Mouse (Mus musculus) embryonic facial prominence, embryonic 11.5 days (tissue): ENCODE results near the gene A930004D18Rik. TPM values are rescaled to one million over a fixed set of nuclear protein-coding genes. Genes with fewer than 3 reads are reported as not detected.
A peak's percentile ranks its signal among the peaks of the same experiment; 100 is the strongest.

Experiments
- ATAC-seq: fragments of 200-750 bp; cut with Nextera tagmentation; replicated peaks from 2 replicates; pipeline ENCODE4 v1.8.0; 2017; ENCODE audit warnings: low read depth; ENCODE audit not compliant: insufficient number of reproducible peaks, low FRiP score, low TSS enrichment
- DNase-seq: peaks from one replicate; pipeline ENCODE4 v3.0.0-alpha.2; 2015; ENCODE audit warnings: low spot score
- H3K27ac ChIP-seq: fragments of 300-500 bp; sonication (generic); replicated peaks from 2 replicates; pipeline ENCODE4 v1.5.1; 2014; ENCODE audit warnings: mild to moderate bottlenecking, low read depth, low read length, control low read depth
- H3K27me3 ChIP-seq: fragments of 300-500 bp; sonication (generic); 2 replicates; pipeline ENCODE4 v1.6.1; 2014; ENCODE audit warnings: mild to moderate bottlenecking, low read length, moderate library complexity, mixed read lengths; ENCODE audit not compliant: control insufficient read depth, insufficient read depth
- H3K36me3 ChIP-seq: fragments of 300-500 bp; sonication (generic); replicated peaks from 2 replicates; pipeline ENCODE4 v1.6.1; 2014; ENCODE audit warnings: low read depth, mild to moderate bottlenecking, low read length, moderate library complexity, mixed read lengths; ENCODE audit not compliant: control insufficient read depth, insufficient read depth
- H3K4me1 ChIP-seq: fragments of 300-500 bp; sonication (generic); 2 replicates; pipeline ENCODE4 v1.6.1; 2014; ENCODE audit warnings: low read length, mixed read lengths; ENCODE audit not compliant: control insufficient read depth, insufficient read depth
- H3K4me2 ChIP-seq: fragments of 300-500 bp; sonication (generic); 2 replicates; pipeline ENCODE4 v1.6.1; 2014; ENCODE audit warnings: low read depth, mild to moderate bottlenecking, control low read depth, low read length, moderate library complexity
- H3K4me3 ChIP-seq: fragments of 300-500 bp; sonication (generic); 2 replicates; pipeline ENCODE4 v1.5.1; 2014; ENCODE audit warnings: low read depth, low read length, control low read depth
- H3K9ac ChIP-seq: fragments of 300-500 bp; sonication (generic); replicated peaks from 2 replicates; pipeline ENCODE4 v1.6.1; 2014; ENCODE audit warnings: mild to moderate bottlenecking, control low read depth, low read length
- H3K9me3 ChIP-seq: fragments of 300-500 bp; sonication (generic); replicated peaks from 2 replicates; pipeline ENCODE4 v1.6.1; 2016; ENCODE audit warnings: mild to moderate bottlenecking, low read length, inconsistent platforms, mixed read lengths; ENCODE audit not compliant: control insufficient read depth
- WGBS: fragments of 180-500 bp; shearing (Covaris S2); extraction: QIAGEN DNeasy Blood & Tissue Kit; methylation state at CpG from one replicate; pipeline ENCODE4 v1.1.7; 2014; 5-methylcytosine and 5-hydroxymethylcytosine counted together
- polyA plus RNA-seq: library from polyadenylated mRNA; unstranded; fragments of >200 nt; fragmentation: Nextera tagmentation; extraction: Ambion mirVana; gene quantifications from 2 replicates; pipeline ENCODE4 v1.2.1, GENCODE M21; 2014

The A930004D18Rik gene
- polyA plus RNA-seq, 1 experiment from 2014 or later: 9.2 TPM

- ATAC-seq: peak; percentile 26; the same call in 1 of the 2 replicates
- no peaks in the 10 kb centered on the region for H3K36me3 ChIP-seq
- H3K4me3 ChIP-seq: peak overlapping the region; percentile 39
- no peaks in the 10 kb centered on the region for H3K27me3 ChIP-seq
- H3K9me3 ChIP-seq: no peaks in the 10 kb centered on the region
- peak overlapping the region; percentile 91 for H3K4me2 ChIP-seq
- peak overlapping the region; percentile 43; the same call in 1 of the 2 replicates for H3K27ac ChIP-seq
- peak; percentile 93 for DNase-seq
- peak overlapping the region; percentile 84 for H3K9ac ChIP-seq
- under 1% methylated on average over 34 of the region's 34 CpGs for WGBS
- H3K4me1 ChIP-seq: peaks cover 8% of the 10 kb centered on the region
Measured at GRCm38 (mm10) chr2:18031831-18032537, 5.6 kb downstream of the A930004D18Rik start.

GRCm38 (mm10) chr2:18031271-18031821 lies 6.2 kb downstream of the A930004D18Rik start:
- Histone ChIP-seq H3K9ac (peak overlapping the region; percentile 84), H3K36me3 (no peaks in the 10 kb centered on the region), H3K4me1 (peaks cover 8% of the 10 kb centered on the region), H3K4me2 (peak overlapping the region; percentile 91), H3K27ac (peak overlapping the region; percentile 43), H3K9me3 (no peaks in the 10 kb centered on the region), H3K27me3 (no peaks in the 10 kb centered on the region), H3K4me3 (peak overlapping the region; percentile 39)
- WGBS: under 1% methylated on average over 26 of the region's 26 CpGs
- DNase-seq (peak; percentile 48), ATAC-seq (no peak)

GRCm38 (mm10) chr2:18030581-18030980 lies 7.0 kb downstream of the A930004D18Rik start:
- H3K4me1 ChIP-seq: peaks cover 8% of the 10 kb centered on the region

GRCm38 (mm10) chr2:18029656-18030055 lies 7.9 kb downstream of the A930004D18Rik start:
- Histone ChIP-seq H3K4me2 (no peak overlapping the region), H3K9ac (0 out of 2 replicates have a peak overlapping the region, but pooled peaks have one; percentile 25), H3K9me3 (no peaks in the 10 kb centered on the region), H3K4me3 (no peak overlapping the region), H3K27me3 (no peaks in the 10 kb centered on the region), H3K27ac (no peak overlapping the region), H3K36me3 (no peaks in the 10 kb centered on the region), H3K4me1 (peaks cover 8% of the 10 kb centered on the region)
- 56% methylated on average over 7 of the region's 7 CpGs for WGBS
- ATAC-seq: no peak
- DNase-seq: peak; percentile 25

More at GRCm38 (mm10) chr2:18030581-18030980, 7.0 kb downstream of the A930004D18Rik start:
- Histone ChIP-seq H3K9me3 (no peaks in the 10 kb centered on the region), H3K4me3 (peak overlapping the region; percentile 39; the same call in 1 of the 2 replicates), H3K27ac (no peak overlapping the region; the same call in 1 of the 2 replicates), H3K9ac (no peak overlapping the region), H3K4me2 (peak overlapping the region; percentile 91), H3K27me3 (no peaks in the 10 kb centered on the region), H3K36me3 (no peaks in the 10 kb centered on the region)
- DNase-seq (peak; percentile 69), ATAC-seq (no peak)
- WGBS: 13% methylated on average over 8 of the region's 8 CpGs

DNA sequence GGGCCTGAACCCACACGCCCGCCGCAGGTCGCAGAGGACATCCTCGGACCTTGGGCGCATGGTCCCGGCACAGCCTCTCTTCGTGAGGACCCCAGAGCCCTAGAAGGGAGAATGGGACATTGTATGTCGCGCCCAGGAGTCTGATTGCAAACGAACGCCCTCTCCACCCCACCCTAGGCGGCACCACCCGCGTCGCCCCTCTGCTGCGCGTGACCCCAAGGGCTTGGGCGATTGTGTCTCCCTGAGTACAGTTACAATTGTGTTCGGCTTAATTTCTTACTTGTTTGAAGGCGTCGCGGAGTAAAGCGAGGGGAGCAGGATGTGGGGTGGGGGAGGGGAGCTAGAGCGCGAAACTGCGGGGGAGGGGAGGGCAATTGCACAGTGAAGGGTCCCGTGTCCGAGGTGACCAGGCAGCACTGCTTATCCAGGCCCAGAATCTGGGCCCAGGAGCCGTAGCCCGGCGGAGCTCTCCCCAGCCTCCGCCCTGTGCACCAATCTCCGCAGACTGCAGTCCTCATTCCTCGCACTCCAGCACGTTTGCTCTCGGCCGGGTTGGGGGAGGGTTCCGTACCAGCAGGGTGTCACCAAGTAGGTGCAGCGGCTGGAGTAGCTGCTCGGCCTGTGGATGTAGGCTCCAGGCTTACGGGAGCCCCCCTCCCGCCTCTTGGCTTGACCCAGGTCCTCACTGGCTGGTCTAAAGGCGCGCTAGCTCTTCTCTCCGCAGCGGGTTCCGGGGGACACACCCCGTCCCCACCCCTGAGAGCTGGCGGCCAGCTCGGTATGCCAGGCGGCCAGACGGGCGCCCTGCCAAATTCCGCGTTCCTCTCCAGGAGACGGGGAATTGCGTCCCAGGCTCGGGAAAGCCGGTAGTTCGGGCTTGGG lies 9.2 kb downstream of the A930004D18Rik start:
- Histone ChIP-seq H3K4me3 (peak overlapping the region; percentile 46), H3K4me2 (peak overlapping the region; percentile 92), H3K27me3 (no peaks in the 10 kb centered on the region), H3K27ac (peak overlapping the region; percentile 99), H3K9me3 (no peaks in the 10 kb centered on the region), H3K9ac (peak overlapping the region; percentile 95), H3K36me3 (no peaks in the 10 kb centered on the region), H3K4me1 (peaks cover 4% of the 10 kb centered on the region; the same call in 1 of the 2 replicates)
- DNase-seq: peak; percentile 74
- WGBS: under 1% methylated on average over 58 of the region's 61 CpGs
- ATAC-seq: peak; percentile 63

DNA sequence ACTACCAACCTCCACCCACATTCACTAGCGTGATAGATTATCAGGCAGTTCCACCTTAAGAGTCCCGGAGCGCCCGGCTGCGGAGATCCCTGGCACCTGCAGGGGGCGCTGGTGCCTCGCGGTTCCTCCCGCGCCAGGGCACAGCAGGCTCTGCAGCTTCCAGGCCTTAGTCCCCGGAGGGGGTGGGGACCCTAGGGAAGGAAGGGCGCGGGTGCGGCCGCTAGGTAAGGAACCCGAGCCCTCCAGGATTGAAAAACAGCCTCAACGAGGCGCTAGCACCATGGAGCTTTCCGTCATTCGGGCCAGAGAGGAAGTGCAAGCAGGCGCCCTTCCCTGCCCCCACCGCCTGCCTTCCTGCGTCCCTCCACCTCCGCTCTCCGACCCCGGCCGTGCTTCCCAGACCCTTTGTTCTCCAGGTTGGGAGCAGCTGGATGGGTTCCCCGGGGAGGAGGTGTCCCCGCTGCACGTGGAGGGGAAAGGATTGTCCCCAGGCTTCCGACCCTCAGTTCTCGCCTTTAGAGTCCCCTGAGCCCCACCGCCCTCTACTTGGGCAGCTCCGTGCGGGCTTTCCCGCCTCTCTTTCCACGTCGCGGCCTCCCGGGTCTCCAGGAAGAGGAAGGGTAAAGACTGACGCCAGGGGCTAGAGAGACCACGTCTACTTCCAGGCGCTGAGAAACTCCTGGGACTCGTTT lies 9.9 kb downstream of the A930004D18Rik start:
- WGBS: 0% methylated on average over 43 of the region's 44 CpGs
- Histone ChIP-seq H3K9me3 (no peaks in the 10 kb centered on the region), H3K27ac (peak overlapping the region; percentile 99), H3K4me2 (peak overlapping the region; percentile 92), H3K4me1 (peaks cover 3% of the 10 kb centered on the region; the same call in 1 of the 2 replicates), H3K27me3 (no peaks in the 10 kb centered on the region), H3K36me3 (no peaks in the 10 kb centered on the region), H3K9ac (peak overlapping the region; percentile 95), H3K4me3 (peak overlapping the region; percentile 46)
- ATAC-seq (peak; percentile 91), DNase-seq (peak; percentile 99)

GRCm38 (mm10) chr2:18026116-18026947 lies 11.2 kb downstream of the A930004D18Rik start:
- ATAC-seq: peak; percentile 12
- Histone ChIP-seq H3K9me3 (no peaks in the 10 kb centered on the region), H3K4me2 (peak overlapping the region; percentile 92), H3K36me3 (no peaks in the 10 kb centered on the region), H3K9ac (peak overlapping the region; percentile 65), H3K27me3 (no peaks in the 10 kb centered on the region), H3K27ac (peak overlapping the region; percentile 28; the same call in 1 of the 2 replicates), H3K4me3 (peak overlapping the region; percentile 46), H3K4me1 (no peaks in the 10 kb centered on the region; the same call in 1 of the 2 replicates)
- peak; percentile 69 for DNase-seq
- WGBS: under 1% methylated on average over 44 of the region's 44 CpGs
